Mouse (Mus musculus): Measurements from ENCODE around the gene Akap17b. TPM values are rescaled to one million over a fixed set of nuclear protein-coding genes. Genes with fewer than 3 reads are reported as not detected.
"Not testable (repeated sequence)": the region's sequence is repeated elsewhere in the genome, so short reads cannot be mapped to it uniquely, and the experiment has no call there.

Akap17b gene
- polyA plus RNA-seq, 1 experiment from 2014 or later: 3.8 TPM

GRCm38 (mm10) chrX:36604040-36604439 is 41.2 kb downstream of the Akap17b start:
- Histone ChIP-seq H3K9ac (replicated peaks; ENCODE audit: low read depth, low read length) (no peak overlapping the region), H3K27me3 (replicated peaks; ENCODE audit: control insufficient read depth, insufficient read depth, low read length) (no peaks in the 10 kb centered on the region), H3K27ac (ENCODE audit: low read length) (no peak overlapping the region), H3K36me3 (ENCODE audit: control insufficient read depth, insufficient read depth) (peaks cover 3% of the 10 kb centered on the region), H3K4me3 (replicated peaks; ENCODE audit: low read length) (no peak overlapping the region), H3K9me3 (ENCODE audit: control insufficient read depth, low read length) (no peaks in the 10 kb centered on the region), H3K4me2 (ENCODE audit: low read length) (no peak overlapping the region), H3K4me1 (replicated peaks; ENCODE audit: control insufficient read depth, insufficient read depth, low read length) (peaks cover 5% of the 10 kb centered on the region; the same call in 1 of the 2 replicates)
- 86% methylated on average over 4 of the region's 4 CpGs for WGBS
- no peak for ATAC-seq

- no peak for ATAC-seq
- no peak overlapping the region for H3K4me3 ChIP-seq (replicated peaks; ENCODE audit: low read length)
- no peak overlapping the region for H3K27ac ChIP-seq (ENCODE audit: low read length)
- H3K9me3 ChIP-seq (ENCODE audit: control insufficient read depth, low read length): no peaks in the 10 kb centered on the region
- peaks cover 3% of the 10 kb centered on the region for H3K36me3 ChIP-seq (ENCODE audit: control insufficient read depth, insufficient read depth)
- H3K27me3 ChIP-seq (replicated peaks; ENCODE audit: control insufficient read depth, insufficient read depth, low read length): no peaks in the 10 kb centered on the region
- H3K4me2 ChIP-seq (ENCODE audit: low read length): no peak overlapping the region
- no peak overlapping the region for H3K9ac ChIP-seq (replicated peaks; ENCODE audit: low read depth, low read length)
- H3K4me1 ChIP-seq (replicated peaks; ENCODE audit: control insufficient read depth, insufficient read depth, low read length): peaks cover 5% of the 10 kb centered on the region; the same call in 1 of the 2 replicates
- WGBS: 95% methylated on average over 2 of the region's 2 CpGs
These were observed 42.3 kb downstream of the Akap17b start for GRCm38 (mm10) chrX:36602926-36603325.

- peaks cover 3% of the 10 kb centered on the region for H3K36me3 ChIP-seq (ENCODE audit: control insufficient read depth, insufficient read depth)
- no peak overlapping the region for H3K27ac ChIP-seq (ENCODE audit: low read length)
- WGBS: 62% methylated on average over 8 of the region's 8 CpGs
- H3K9me3 ChIP-seq (ENCODE audit: control insufficient read depth, low read length): no peaks in the 10 kb centered on the region
- no peak overlapping the region for H3K9ac ChIP-seq (replicated peaks; ENCODE audit: low read depth, low read length)
- no peaks in the 10 kb centered on the region for H3K27me3 ChIP-seq (replicated peaks; ENCODE audit: control insufficient read depth, insufficient read depth, low read length)
- no peak for ATAC-seq
- peaks cover 5% of the 10 kb centered on the region; the same call in 1 of the 2 replicates for H3K4me1 ChIP-seq (replicated peaks; ENCODE audit: control insufficient read depth, insufficient read depth, low read length)
- peak overlapping the region; percentile 19; the same call in 1 of the 2 replicates for H3K4me3 ChIP-seq (replicated peaks; ENCODE audit: low read length)
- H3K4me2 ChIP-seq (ENCODE audit: low read length): peak overlapping the region; percentile 66
These were observed 45.1 kb downstream of the Akap17b start for GRCm38 (mm10) chrX:36600066-36600465.

- H3K36me3 ChIP-seq (ENCODE audit: control insufficient read depth, insufficient read depth): peaks cover 3% of the 10 kb centered on the region; the same call in 1 of the 2 replicates
- peaks cover 5% of the 10 kb centered on the region; the same call in 1 of the 2 replicates for H3K4me1 ChIP-seq (replicated peaks; ENCODE audit: control insufficient read depth, insufficient read depth, low read length)
- no peak overlapping the region for H3K27ac ChIP-seq (ENCODE audit: low read length)
- no peaks in the 10 kb centered on the region for H3K9me3 ChIP-seq (ENCODE audit: control insufficient read depth, low read length)
- WGBS: 29% methylated on average over 3 of the region's 3 CpGs
- no peak for ATAC-seq
- peak overlapping the region; percentile 78 for H3K9ac ChIP-seq (replicated peaks; ENCODE audit: low read depth, low read length)
- peak overlapping the region; percentile 74 for H3K4me3 ChIP-seq (replicated peaks; ENCODE audit: low read length)
- peak overlapping the region; percentile 66 for H3K4me2 ChIP-seq (ENCODE audit: low read length)
- H3K27me3 ChIP-seq (replicated peaks; ENCODE audit: control insufficient read depth, insufficient read depth, low read length): no peaks in the 10 kb centered on the region
These were observed 45.5 kb downstream of the Akap17b start for GRCm38 (mm10) chrX:36599656-36600055.

- ATAC-seq: peak; percentile 53
These were observed 46.3 kb downstream of the Akap17b start for GRCm38 (mm10) chrX:36598861-36599344.

GRCm38 (mm10) chrX:36598390-36598810 is 46.8 kb downstream of the Akap17b start:
- H3K4me2 ChIP-seq (ENCODE audit: low read length): peak overlapping the region; percentile 26
- peaks cover 3% of the 10 kb centered on the region; the same call in 1 of the 2 replicates for H3K36me3 ChIP-seq (ENCODE audit: control insufficient read depth, insufficient read depth)
- H3K27ac ChIP-seq (ENCODE audit: low read length): peak overlapping the region; percentile 84
- H3K9me3 ChIP-seq (ENCODE audit: control insufficient read depth, low read length): no peaks in the 10 kb centered on the region
- peak overlapping the region; percentile 78 for H3K9ac ChIP-seq (replicated peaks; ENCODE audit: low read depth, low read length)
- H3K27me3 ChIP-seq (replicated peaks; ENCODE audit: control insufficient read depth, insufficient read depth, low read length): no peaks in the 10 kb centered on the region
- peak overlapping the region; percentile 74 for H3K4me3 ChIP-seq (replicated peaks; ENCODE audit: low read length)
- ATAC-seq: peak; percentile 47
- WGBS: 24% methylated on average over 35 of the region's 41 CpGs
- peaks cover 5% of the 10 kb centered on the region; the same call in 1 of the 2 replicates for H3K4me1 ChIP-seq (replicated peaks; ENCODE audit: control insufficient read depth, insufficient read depth, low read length)

More at GRCm38 (mm10) chrX:36598861-36599344, 46.3 kb downstream of the Akap17b start:
- Histone ChIP-seq H3K36me3 (ENCODE audit: control insufficient read depth, insufficient read depth) (peaks cover 3% of the 10 kb centered on the region; the same call in 1 of the 2 replicates), H3K9me3 (ENCODE audit: control insufficient read depth, low read length) (no peaks in the 10 kb centered on the region), H3K4me2 (ENCODE audit: low read length) (peak overlapping the region; percentile 66), H3K4me1 (replicated peaks; ENCODE audit: control insufficient read depth, insufficient read depth, low read length) (peaks cover 5% of the 10 kb centered on the region; the same call in 1 of the 2 replicates), H3K9ac (replicated peaks; ENCODE audit: low read depth, low read length) (peak overlapping the region; percentile 78), H3K4me3 (replicated peaks; ENCODE audit: low read length) (peak overlapping the region; percentile 74), H3K27ac (ENCODE audit: low read length) (no peak overlapping the region), H3K27me3 (replicated peaks; ENCODE audit: control insufficient read depth, insufficient read depth, low read length) (no peaks in the 10 kb centered on the region)
- 30% methylated on average over 14 of the region's 14 CpGs for WGBS

- 13% methylated on average over 40 of the region's 45 CpGs for WGBS
- peaks cover 5% of the 10 kb centered on the region; the same call in 1 of the 2 replicates for H3K4me1 ChIP-seq (replicated peaks; ENCODE audit: control insufficient read depth, insufficient read depth, low read length)
- ATAC-seq: peak; percentile 93
- peak within 1 kb of the TSS; percentile 66 for H3K4me2 ChIP-seq (ENCODE audit: low read length)
- H3K4me3 ChIP-seq (replicated peaks; ENCODE audit: low read length): peak within 1 kb of the TSS; percentile 74
- no peaks in the 10 kb centered on the region for H3K9me3 ChIP-seq (ENCODE audit: control insufficient read depth, low read length)
- peak within 1 kb of the TSS; percentile 84 for H3K27ac ChIP-seq (ENCODE audit: low read length)
- no peaks in the 10 kb centered on the region for H3K36me3 ChIP-seq (ENCODE audit: control insufficient read depth, insufficient read depth)
- H3K9ac ChIP-seq (replicated peaks; ENCODE audit: low read depth, low read length): peak within 1 kb of the TSS; percentile 78
- H3K27me3 ChIP-seq (replicated peaks; ENCODE audit: control insufficient read depth, insufficient read depth, low read length): no peaks in the 10 kb centered on the region
These were observed 47.3 kb downstream of the Akap17b start, which contains the start of gene Pgrmc1 for GRCm38 (mm10) chrX:36597707-36598389. TSS of gene Pgrmc1 (plus strand) at chrX:36598206.

GRCm38 (mm10) chrX:36596483-36597120 is 48.6 kb downstream of the Akap17b start:
- H3K27ac ChIP-seq (ENCODE audit: low read length); H3K9ac ChIP-seq (replicated peaks; ENCODE audit: low read depth, low read length); H3K36me3 ChIP-seq (ENCODE audit: control insufficient read depth, insufficient read depth); ATAC-seq; H3K4me1 ChIP-seq (replicated peaks; ENCODE audit: control insufficient read depth, insufficient read depth, low read length); H3K9me3 ChIP-seq (ENCODE audit: control insufficient read depth, low read length); H3K27me3 ChIP-seq (replicated peaks; ENCODE audit: control insufficient read depth, insufficient read depth, low read length); H3K4me2 ChIP-seq (ENCODE audit: low read length); H3K4me3 ChIP-seq (replicated peaks; ENCODE audit: low read length): not testable (repeated sequence)
- 48% methylated on average over 5 of the region's 5 CpGs for WGBS

GRCm38 (mm10) chrX:36595247-36595646 is 49.9 kb downstream of the Akap17b start:
- no peak overlapping the region for H3K4me2 ChIP-seq (ENCODE audit: low read length)
- ATAC-seq: no peak
- no peak overlapping the region for H3K4me3 ChIP-seq (replicated peaks; ENCODE audit: low read length)
- no peaks in the 10 kb centered on the region for H3K9me3 ChIP-seq (ENCODE audit: control insufficient read depth, low read length)
- H3K27ac ChIP-seq (ENCODE audit: low read length): no peak overlapping the region
- WGBS: 92% methylated on average over 3 of the region's 3 CpGs
- peaks cover 3% of the 10 kb centered on the region; the same call in 1 of the 2 replicates for H3K4me1 ChIP-seq (replicated peaks; ENCODE audit: control insufficient read depth, insufficient read depth, low read length)
- H3K36me3 ChIP-seq (ENCODE audit: control insufficient read depth, insufficient read depth): no peaks in the 10 kb centered on the region
- no peak overlapping the region for H3K9ac ChIP-seq (replicated peaks; ENCODE audit: low read depth, low read length)
- no peaks in the 10 kb centered on the region for H3K27me3 ChIP-seq (replicated peaks; ENCODE audit: control insufficient read depth, insufficient read depth, low read length)
